Mouse (Mus musculus) adrenal gland, adult (tissue): ENCODE results near the gene Cdc42ep2.
A peak's percentile ranks its signal among the peaks of the same experiment; 100 is the strongest.

Experiments used
- DNase-seq, 2 experiments: peaks; one replicate each; pipeline ENCODE4 v3.0.0; 2022 to 2023; ENCODE audit warnings: low spot score in 1 of 2; ENCODE audit not compliant: inconsistent age in 2 of 2

Cdc42ep2 gene

GRCm38 (mm10) chr19:5924713-5925093 is at the start of gene Cdc42ep2:
Gene Cdc42ep2, minus strand, starts transcription at chr19:5924816.
- peak; percentile 96 to 98 for DNase-seq

DNA sequence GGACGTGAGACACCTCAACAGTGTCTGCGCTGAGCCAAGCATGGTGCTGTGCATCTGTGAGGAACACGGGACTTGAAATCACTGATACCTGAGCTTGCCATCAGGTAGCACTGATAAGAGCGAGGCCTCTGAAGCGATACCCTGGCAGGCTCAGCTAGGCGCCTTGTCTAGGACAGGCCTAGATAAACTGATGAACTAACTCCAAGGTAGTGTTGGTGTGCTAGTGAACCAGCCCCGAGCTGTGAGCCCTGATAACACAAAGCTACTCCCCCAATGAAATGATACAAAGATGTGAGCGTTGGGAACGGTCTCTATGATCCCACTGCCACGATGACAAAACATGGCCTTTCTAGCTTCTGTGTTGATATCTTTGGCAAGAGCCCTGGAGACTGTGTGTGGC is 43.0 kb upstream of the Cdc42ep2 start:
- DNase-seq, result no peak

DNA sequence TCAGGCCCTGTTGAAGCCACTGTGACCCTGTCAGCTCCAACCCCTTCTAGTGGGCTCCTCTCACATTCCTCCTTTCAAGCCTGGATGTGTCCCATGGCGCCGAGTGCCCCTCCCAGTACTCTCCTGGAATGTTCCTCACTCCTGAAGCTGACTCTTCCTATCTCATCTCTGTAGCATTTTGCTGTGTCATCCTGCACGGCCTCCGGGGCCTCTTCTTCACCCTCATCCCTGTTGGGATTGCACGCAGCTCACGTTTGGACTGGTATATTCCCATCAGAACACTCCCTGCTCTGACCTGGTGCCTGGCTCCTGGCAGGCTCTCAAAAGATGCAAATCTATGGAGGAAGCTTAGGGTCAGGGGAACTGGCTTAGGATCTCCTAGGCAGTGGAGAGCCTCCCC is 42.2 kb upstream of the Cdc42ep2 start:
- DNase-seq, result no peak

- DNase-seq, result no peak
Measured at GRCm38 (mm10) chr19:5965910-5966309, 41.3 kb upstream of the Cdc42ep2 start.

GRCm38 (mm10) chr19:5965280-5965679 is 40.7 kb upstream of the Cdc42ep2 start:
- peak; percentile 71 to 90 for DNase-seq

DNA sequence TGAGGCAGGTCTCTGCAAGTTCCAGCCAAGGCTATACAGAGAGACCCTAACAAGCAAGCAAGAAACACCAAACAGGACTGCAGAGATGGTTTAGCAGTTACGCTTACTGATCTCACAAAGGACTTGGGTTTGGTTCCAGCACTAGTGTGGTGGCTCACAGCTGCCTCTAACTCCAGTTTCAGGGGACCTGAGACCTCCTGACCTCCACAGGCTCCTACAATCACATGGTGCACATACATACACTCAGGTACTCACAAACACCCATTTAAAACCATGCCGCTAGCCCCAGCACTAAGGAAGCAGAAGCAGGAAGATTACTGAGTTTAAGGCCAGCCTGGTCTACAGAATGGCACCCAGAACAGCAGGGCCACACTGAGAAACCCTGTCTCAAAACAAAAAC is 40.2 kb upstream of the Cdc42ep2 start:
- peak in 1 of 2 experiments; percentile 45 for DNase-seq

DNA sequence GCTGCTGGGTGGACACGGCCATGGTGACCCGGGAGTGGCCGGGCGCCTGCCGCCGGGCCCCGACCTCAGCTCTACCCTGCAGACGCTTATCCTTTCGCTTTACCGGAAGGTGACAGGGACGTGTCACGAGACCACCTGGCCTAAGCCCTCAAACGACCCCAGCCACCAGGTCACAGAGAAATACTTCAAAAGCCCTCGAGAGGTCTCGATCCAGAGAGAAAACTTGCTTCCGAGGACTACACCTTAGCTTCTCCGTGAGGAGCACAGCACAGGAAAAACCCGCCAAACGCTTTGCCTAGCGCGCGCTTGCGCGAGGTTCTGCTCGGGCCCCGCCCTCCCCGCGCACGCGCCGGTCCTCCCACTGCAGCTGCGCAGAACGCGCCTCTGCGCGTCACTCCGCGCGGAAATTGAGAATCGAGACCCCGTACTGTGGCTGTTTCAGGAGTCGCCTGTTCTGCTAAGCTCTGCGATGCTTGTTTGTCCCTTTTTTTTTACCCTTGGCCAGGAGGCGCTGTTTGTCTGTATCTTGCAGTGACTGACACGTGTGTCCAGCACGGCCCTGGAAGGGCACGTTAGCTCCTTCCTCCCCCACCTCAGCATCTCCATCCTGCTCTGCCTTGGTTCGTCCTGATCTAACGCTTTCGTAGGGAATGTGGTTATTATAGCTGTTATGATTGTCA is 39.4 kb upstream of the Cdc42ep2 start, which contains the start of gene Pola2:
TSS of gene Pola2 (minus strand) at position 320 of the 680 bp plus-strand sequence.
- DNase-seq, result peak; percentile 92 to 96

GRCm38 (mm10) chr19:5962651-5963050 is 38.0 kb upstream of the Cdc42ep2 start:
- DNase-seq, result no peak

DNA sequence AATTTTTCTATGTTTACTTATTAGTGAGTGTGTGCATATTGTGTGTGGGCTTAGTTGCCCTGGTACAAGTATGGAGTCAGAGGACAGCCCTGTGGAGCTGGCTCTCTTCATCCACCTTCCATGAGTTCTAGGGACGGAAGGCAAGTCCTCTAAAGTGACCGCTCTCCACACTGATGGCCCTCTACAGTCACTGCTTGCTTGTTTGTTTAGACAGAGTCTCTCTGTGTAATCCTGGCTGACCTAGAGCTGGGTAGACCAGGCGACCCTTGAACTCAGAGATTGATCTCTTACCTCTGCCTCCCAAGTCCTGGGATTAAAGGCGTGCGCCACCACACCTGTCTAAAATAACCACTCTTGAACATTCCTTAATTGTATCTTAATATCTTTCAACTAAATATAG is 32.8 kb upstream of the Cdc42ep2 start:
- no peak for DNase-seq

GRCm38 (mm10) chr19:5956685-5957084 is 32.1 kb upstream of the Cdc42ep2 start:
- DNase-seq, result peak; percentile 86 to 95

DNA sequence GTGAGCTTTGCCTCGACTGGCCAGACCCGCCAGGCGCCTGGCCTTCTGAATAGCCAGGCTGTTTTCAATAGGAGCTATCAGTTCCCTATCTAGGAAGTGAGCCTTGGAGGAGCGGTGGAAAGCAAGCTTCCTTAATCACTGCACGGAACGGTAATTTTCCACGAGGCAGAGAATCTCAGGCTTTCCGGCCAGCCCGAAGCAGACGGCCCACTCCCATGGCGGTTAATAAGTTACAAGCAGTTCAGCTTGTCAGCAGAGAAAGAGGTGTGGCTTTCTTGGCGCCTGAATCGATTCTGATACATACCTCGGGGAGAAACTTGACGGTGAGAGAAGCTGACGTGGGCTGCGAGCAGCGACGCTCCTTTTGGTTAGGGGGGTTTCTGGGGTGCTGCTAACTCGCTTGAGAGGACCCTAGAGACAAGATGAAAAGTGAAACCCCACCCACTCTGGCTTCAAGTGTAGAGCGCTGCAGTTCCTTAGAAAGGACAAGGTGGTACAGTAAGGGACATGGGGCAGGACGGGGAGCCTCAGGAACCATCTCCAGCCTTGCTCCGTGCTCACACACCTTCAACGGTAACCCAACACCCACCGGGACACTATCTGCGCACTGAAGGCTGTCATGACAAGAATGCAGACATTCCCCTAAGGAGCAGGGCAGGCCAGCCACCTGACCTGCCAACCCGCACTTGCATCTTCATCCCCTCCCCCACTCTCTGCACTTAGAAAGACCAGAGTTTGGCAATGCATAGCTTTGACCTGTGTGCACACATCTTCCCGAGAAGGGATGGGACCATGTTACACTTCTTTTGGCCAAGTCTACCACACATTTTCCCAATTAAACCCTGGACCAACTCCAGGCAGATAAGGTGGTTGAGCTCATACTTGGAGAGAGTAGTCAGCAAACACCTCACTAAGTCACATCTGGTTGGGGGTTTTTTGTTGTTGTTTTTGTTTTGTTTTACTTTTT is 31.4 kb upstream of the Cdc42ep2 start:
- peak; percentile 36 to 69 for DNase-seq

GRCm38 (mm10) chr19:5954936-5955335 is 30.3 kb upstream of the Cdc42ep2 start:
- no peak for DNase-seq

GRCm38 (mm10) chr19:5954031-5954710 is 29.6 kb upstream of the Cdc42ep2 start:
- DNase-seq, result peak; percentile 70 to 87

DNA sequence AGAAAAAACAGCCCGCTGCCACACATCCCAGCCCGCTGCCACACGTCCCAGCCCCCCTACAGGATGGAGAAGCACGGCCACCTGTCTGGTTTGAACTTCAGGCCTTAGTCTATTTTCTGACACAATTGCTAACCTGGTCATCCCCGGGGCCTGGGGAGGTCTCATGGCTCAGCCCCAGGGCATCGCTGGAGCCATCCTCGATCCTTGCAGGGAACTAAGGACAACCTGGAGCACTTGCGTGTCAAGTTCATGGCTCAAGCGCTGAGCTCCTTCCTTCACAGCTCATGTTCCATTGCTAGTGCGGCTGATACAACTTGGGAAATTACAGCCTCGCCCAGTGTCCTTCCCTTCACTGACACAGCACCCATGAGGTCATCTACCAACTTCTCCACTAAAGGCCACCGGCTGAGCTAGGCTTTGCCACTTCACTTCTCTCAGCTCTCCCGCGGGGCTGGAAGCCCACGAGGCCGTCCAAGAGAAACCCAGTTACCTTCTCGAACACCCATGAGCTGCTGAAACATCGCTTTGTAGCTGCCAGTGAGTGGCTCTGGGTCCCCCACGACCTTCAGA is 28.7 kb upstream of the Cdc42ep2 start:
- peak; percentile 54 to 81 for DNase-seq

- DNase-seq, result peak; percentile 75 to 89
Measured at GRCm38 (mm10) chr19:5952071-5952691, 27.6 kb upstream of the Cdc42ep2 start.

DNA sequence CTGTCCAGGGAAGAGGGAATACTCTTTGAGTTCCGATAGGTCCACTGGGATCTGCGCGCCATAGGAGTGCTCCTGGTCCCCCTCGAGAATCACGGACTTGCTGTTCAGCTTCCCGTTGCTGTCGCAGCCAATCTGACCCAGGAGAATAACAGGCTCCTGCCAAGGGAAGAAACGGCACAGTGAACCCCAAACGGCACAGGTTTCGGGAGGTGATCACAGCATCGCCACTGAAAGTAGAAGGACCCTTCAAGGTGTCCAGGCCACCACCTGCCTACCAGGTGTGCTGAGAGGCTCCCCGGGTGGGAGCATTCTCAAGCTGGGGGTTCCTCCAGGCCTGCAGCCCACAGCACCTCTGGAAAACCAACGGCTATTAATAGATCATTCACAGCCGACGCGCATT is 27.0 kb upstream of the Cdc42ep2 start:
- DNase-seq, result no peak

- no peak for DNase-seq
Measured at GRCm38 (mm10) chr19:5950218-5950617, 25.6 kb upstream of the Cdc42ep2 start.

DNA sequence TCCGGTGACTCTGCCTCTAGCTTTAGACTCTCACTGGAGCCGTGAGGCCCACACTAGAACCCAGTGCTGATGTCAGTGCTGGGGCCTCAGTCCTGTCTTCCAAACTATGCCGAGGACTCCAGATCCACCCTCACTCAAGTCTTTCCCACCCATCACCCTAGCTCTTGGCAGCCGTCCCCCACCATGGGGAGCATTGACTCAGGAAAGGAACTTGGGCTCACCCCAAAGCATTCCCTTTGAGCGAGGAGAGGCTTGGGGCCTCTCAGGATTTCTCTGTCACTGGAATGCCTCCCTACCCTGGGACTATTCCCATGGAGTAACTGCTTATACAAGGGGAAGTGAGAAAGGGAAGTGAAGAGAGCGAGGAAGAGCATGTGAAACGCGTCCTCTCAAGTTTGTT is 21.3 kb upstream of the Cdc42ep2 start:
- DNase-seq, result peak; percentile 34 to 75

DNA sequence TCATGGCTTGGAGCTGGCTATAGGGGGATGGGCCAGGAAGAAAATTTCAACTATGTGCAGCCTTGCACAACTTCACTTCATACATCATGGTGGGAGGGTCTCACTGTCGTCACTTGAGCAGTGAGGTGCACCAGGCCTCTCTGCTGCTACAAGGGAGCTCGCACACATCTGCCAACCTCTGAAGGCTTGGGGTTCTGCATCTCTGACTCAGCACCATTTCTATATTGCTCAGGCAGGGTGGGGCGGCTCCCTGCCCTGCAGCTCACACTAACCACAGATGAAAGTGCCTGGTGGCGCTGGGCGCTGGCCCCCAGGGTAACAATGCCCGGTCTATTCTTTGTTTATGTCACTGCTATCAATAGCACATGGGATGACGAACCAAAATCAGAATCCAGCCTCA is 20.4 kb upstream of the Cdc42ep2 start:
- peak in 1 of 2 experiments; percentile 35 for DNase-seq

DNA sequence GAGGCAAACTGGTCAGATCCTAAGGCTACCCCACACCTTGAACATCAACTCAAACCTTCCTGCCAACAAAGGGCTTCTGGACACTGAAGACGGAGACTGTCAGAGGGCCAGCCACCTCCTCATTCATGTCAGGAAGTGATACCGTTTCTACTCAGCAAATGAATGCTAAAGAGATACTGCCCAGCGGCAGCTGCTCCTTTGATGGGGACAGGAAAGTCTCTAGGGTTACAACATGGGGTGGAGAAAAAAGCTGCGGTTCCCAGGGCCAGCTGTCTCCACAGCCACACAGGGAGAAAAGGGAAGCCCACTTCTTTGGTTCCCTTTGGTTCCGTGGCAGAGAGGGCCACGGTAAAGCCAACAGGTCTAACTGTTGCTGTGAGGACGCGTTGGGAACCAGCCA is 19.5 kb upstream of the Cdc42ep2 start:
- DNase-seq, result peak in 1 of 2 experiments; percentile 22

- peak in 1 of 2 experiments; percentile 29 for DNase-seq
Measured at GRCm38 (mm10) chr19:5943404-5943803, 18.8 kb upstream of the Cdc42ep2 start.
